Mouse (Mus musculus) right cerebral cortex, postnatal 4 days (tissue): ENCODE data around the gene Pepd.

Experiments used
- DNase-seq: peaks from one replicate; pipeline ENCODE4 v3.0.0-alpha.2; 2022

Pepd gene

GRCm38 (mm10) chr7:34911919-34912897, at the start of gene Pepd:
TSS of gene Pepd (plus strand) at chr7:34912379.
- peak; percentile 86 for DNase-seq

- DNase-seq: no peak
Observed at GRCm38 (mm10) chr7:34867289-34867688, 44.9 kb upstream of the Pepd start.

GRCm38 (mm10) chr7:34869693-34870092, 42.5 kb upstream of the Pepd start:
- peak; percentile 20 for DNase-seq

- DNase-seq: no peak
Observed at GRCm38 (mm10) chr7:34876787-34877186, 35.4 kb upstream of the Pepd start.

GRCm38 (mm10) chr7:34877820-34878219, 34.4 kb upstream of the Pepd start:
- DNase-seq: no peak

- no peak for DNase-seq
Observed at GRCm38 (mm10) chr7:34888441-34888840, 23.7 kb upstream of the Pepd start.

GRCm38 (mm10) chr7:34888891-34889290, 23.3 kb upstream of the Pepd start:
- DNase-seq: peak; percentile 26

GRCm38 (mm10) chr7:34892845-34893244, 19.3 kb upstream of the Pepd start:
- no peak for DNase-seq

GRCm38 (mm10) chr7:34896461-34896860, 15.7 kb upstream of the Pepd start:
- no peak for DNase-seq

GRCm38 (mm10) chr7:34897058-34897457, 15.1 kb upstream of the Pepd start:
- peak; percentile 39 for DNase-seq

GRCm38 (mm10) chr7:34910096-34911066, 1.8 kb upstream of the Pepd start:
- DNase-seq: peak; percentile 17

- DNase-seq: no peak
Observed at GRCm38 (mm10) chr7:34913956-34914355, 1.8 kb downstream of the Pepd start.

- DNase-seq: no peak
Observed at GRCm38 (mm10) chr7:34915555-34915954, 3.4 kb downstream of the Pepd start.

GRCm38 (mm10) chr7:34917558-34917957, 5.4 kb downstream of the Pepd start:
- DNase-seq: no peak

GRCm38 (mm10) chr7:34917998-34918397, 5.8 kb downstream of the Pepd start:
- DNase-seq: no peak

- no peak for DNase-seq
Observed at GRCm38 (mm10) chr7:34918416-34918815, 6.2 kb downstream of the Pepd start.

GRCm38 (mm10) chr7:34919054-34919453, 6.9 kb downstream of the Pepd start:
- no peak for DNase-seq

- DNase-seq: no peak
Observed at GRCm38 (mm10) chr7:34919809-34920208, 7.6 kb downstream of the Pepd start.

GRCm38 (mm10) chr7:34925208-34925607, 13.0 kb downstream of the Pepd start:
- DNase-seq: peak; percentile 60

GRCm38 (mm10) chr7:34925956-34926355, 13.8 kb downstream of the Pepd start:
- DNase-seq: no peak

GRCm38 (mm10) chr7:34929614-34930262, 17.6 kb downstream of the Pepd start:
- no peak for DNase-seq

GRCm38 (mm10) chr7:34930263-34930757, 18.1 kb downstream of the Pepd start:
- DNase-seq: no peak

GRCm38 (mm10) chr7:34932631-34933030, 20.5 kb downstream of the Pepd start:
- DNase-seq: no peak
